Mouse (Mus musculus) hindbrain, embryonic 12.5 days (tissue): ENCODE results near the gene Qrfpr. TPM values are rescaled to one million over a fixed set of nuclear protein-coding genes. Genes with fewer than 3 reads are reported as not detected.

Experiments
- ATAC-seq: fragments of 200-750 bp; cut with Nextera tagmentation; 2 replicates; pipeline ENCODE4 v1.8.0; 2017; ENCODE audit warnings: moderate TSS enrichment; ENCODE audit not compliant: low FRiP score
- H3K27ac ChIP-seq: fragments of 300-500 bp; sonication (generic); 2 replicates; pipeline ENCODE4 v1.5.1; 2016; ENCODE audit warnings: mild to moderate bottlenecking
- H3K27me3 ChIP-seq: fragments of 300-500 bp; sonication (generic); 2 replicates; pipeline ENCODE4 v1.6.1; 2016; ENCODE audit warnings: mild to moderate bottlenecking
- H3K36me3 ChIP-seq: fragments of 300-500 bp; sonication (generic); 2 replicates; pipeline ENCODE4 v1.6.1; 2016; ENCODE audit warnings: mild to moderate bottlenecking
- H3K4me1 ChIP-seq: fragments of 300-500 bp; sonication (generic); 2 replicates; pipeline ENCODE4 v1.6.1; 2016
- H3K4me2 ChIP-seq: fragments of 300-500 bp; sonication (generic); replicated peaks from 2 replicates; pipeline ENCODE4 v1.6.1; 2016; ENCODE audit warnings: mild to moderate bottlenecking
- H3K4me3 ChIP-seq: fragments of 300-500 bp; sonication (generic); 2 replicates; pipeline ENCODE4 v1.5.1; 2016; ENCODE audit warnings: mild to moderate bottlenecking
- H3K9ac ChIP-seq: fragments of 300-500 bp; sonication (generic); 2 replicates; pipeline ENCODE4 v1.6.1; 2016; ENCODE audit warnings: mild to moderate bottlenecking, moderate library complexity
- H3K9me3 ChIP-seq: fragments of 300-500 bp; sonication (generic); replicated peaks from 2 replicates; pipeline ENCODE4 v1.6.1; 2016; ENCODE audit warnings: mild to moderate bottlenecking
- WGBS: fragments of 180-500 bp; shearing (Covaris S2); methylation state at CpG from one replicate; pipeline ENCODE4 v1.1.7; 2016; 5-methylcytosine and 5-hydroxymethylcytosine counted together
- polyA plus RNA-seq: library from polyadenylated mRNA; unstranded; fragments of >200 nt; fragmentation: Nextera tagmentation; extraction: Ambion mirVana; gene quantifications from 2 replicates; pipeline ENCODE4 v1.2.1, GENCODE M21; 2016

Gene Qrfpr
- polyA plus RNA-seq, 1 experiment from 2014 or later: 0.21 TPM

- Histone ChIP-seq H3K4me2 (no peak overlapping the region), H3K4me1 (no peaks in the 10 kb centered on the region), H3K27me3 (no peaks in the 10 kb centered on the region), H3K9ac (no peak overlapping the region), H3K4me3 (no peak overlapping the region), H3K27ac (no peak overlapping the region), H3K36me3 (no peaks in the 10 kb centered on the region), H3K9me3 (no peaks in the 10 kb centered on the region)
- 49% methylated on average over 2 of the region's 2 CpGs for WGBS
- no peak for ATAC-seq
These were observed 84.6 kb downstream of the Qrfpr start for GRCm38 (mm10) chr3:36137560-36137959.

DNA sequence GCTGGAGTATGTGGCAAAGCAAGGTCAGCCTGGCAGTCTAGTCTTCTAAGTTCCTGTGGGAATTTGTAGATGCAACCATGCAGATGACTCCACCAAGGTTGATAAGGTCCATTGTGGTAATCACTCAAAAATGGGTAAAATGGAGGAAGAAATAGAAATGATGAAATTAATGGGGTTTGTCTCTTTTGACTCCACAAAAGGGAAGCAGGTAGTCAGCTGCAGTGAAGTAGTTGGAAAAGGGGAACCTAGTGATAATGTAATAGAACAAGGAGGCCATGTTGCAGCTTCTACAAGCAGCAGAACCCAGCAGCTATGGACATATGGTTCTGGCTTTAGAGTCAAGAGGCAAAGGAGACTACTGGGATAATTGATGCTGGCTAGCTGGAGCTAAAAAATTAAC lies 86.0 kb downstream of the Qrfpr start:
- Histone ChIP-seq H3K4me1 (no peaks in the 10 kb centered on the region), H3K27me3 (no peaks in the 10 kb centered on the region), H3K9ac (no peak overlapping the region), H3K4me3 (no peak overlapping the region), H3K27ac (no peak overlapping the region), H3K4me2 (no peak overlapping the region), H3K9me3 (no peaks in the 10 kb centered on the region), H3K36me3 (no peaks in the 10 kb centered on the region)
- no peak for ATAC-seq

Other genes with a start within 250 kb of the Qrfpr start
- 33.2 and 38.2 TPM in 2 replicates for gene Mccc1, start 221.6 kb downstream of the Qrfpr start, polyA plus RNA-seq
- not detected in 2 replicates for gene Ccdc144b, start 168.8 kb downstream of the Qrfpr start, polyA plus RNA-seq
- gene Acad9, start 156.3 kb downstream of the Qrfpr start, polyA plus RNA-seq: 88.7 and 91.0 TPM in 2 replicates
- 11.7 and 11.8 TPM in 2 replicates for gene D3Ertd254e, start 71.3 kb downstream of the Qrfpr start, polyA plus RNA-seq